Mouse (Mus musculus): ENCODE measurements around the gene Ubxn10.

- TF ChIP-seq CTCF (IDR thresholded peaks at IDR 0.05; ENCODE audit: low read depth, low read length) (no peak), POLR2A (IDR thresholded peaks at IDR 0.05; ENCODE audit: insufficient read depth, low read length) (no peak)
Measured at GRCm38 (mm10) chr4:138676480-138676879, 60.5 kb downstream of the Ubxn10 start.

All from ES-Bruce4 (cell line).